Mouse (Mus musculus): ENCODE results near the gene Lin52. TPM values are rescaled to one million over a fixed set of nuclear protein-coding genes. Genes with fewer than 3 reads are reported as not detected.

Lin52 gene
- 21.8 and 23.9 TPM in 2 replicates for polyA plus RNA-seq (2012; rRNA removed)

GRCm38 (mm10) chr12:84450718-84451646 is at the start of gene Lin52, which contains the start of gene Aldh6a1:
Lin52 (plus strand) TSS chr12:84451422.
Aldh6a1 (minus strand) TSS chr12:84451004.

GRCm38 (mm10) chr12:84408819-84409507 is 42.3 kb upstream of the Lin52 start, which contains the start of the genes Entpd5 and Bbof1:
Entpd5 (minus strand) TSS chr12:84409029.
Bbof1 (plus strand) TSS chr12:84409071.

GRCm38 (mm10) chr12:84416834-84417604 is 34.2 kb upstream of the Lin52 start, which contains the start of gene Rnf113a2:
Rnf113a2 (plus strand) TSS chr12:84417196.

GRCm38 (mm10) chr12:84569336-84569970 is 118.2 kb downstream of the Lin52 start, which contains the start of gene Vsx2:
Vsx2 (plus strand) TSS chr12:84569762.

Other genes starting within 250 kb of the Lin52 start
- gene Elmsan1, start 232.5 kb upstream of the Lin52 start, polyA plus RNA-seq (2012; rRNA removed) = 5.2 and 5.3 TPM in 2 replicates
- gene Ptgr2, start 166.2 kb upstream of the Lin52 start, polyA plus RNA-seq (2012; rRNA removed) = 11.2 and 12.2 TPM in 2 replicates
- gene Zfp410, start 134.6 kb upstream of the Lin52 start, polyA plus RNA-seq (2012; rRNA removed) = 53.0 and 54.0 TPM in 2 replicates
- gene Coq6, start 89.8 kb upstream of the Lin52 start, polyA plus RNA-seq (2012; rRNA removed) = 45.1 and 45.4 TPM in 2 replicates
- gene Fam161b, start 89.6 kb upstream of the Lin52 start, polyA plus RNA-seq (2012; rRNA removed) = 18.1 and 19.9 TPM in 2 replicates
- gene Entpd5, start 42.4 kb upstream of the Lin52 start, polyA plus RNA-seq (2012; rRNA removed) = 9.4 and 12.0 TPM in 2 replicates
- 5.9 and 6.2 TPM in 2 replicates for gene Bbof1, start 42.4 kb upstream of the Lin52 start, polyA plus RNA-seq (2012; rRNA removed)
- 15.4 and 16.8 TPM in 2 replicates for gene Rnf113a2, start 34.2 kb upstream of the Lin52 start, polyA plus RNA-seq (2012; rRNA removed)
- 21.0 and 22.3 TPM in 2 replicates for gene Aldh6a1, start 418 bp upstream of the Lin52 start, polyA plus RNA-seq (2012; rRNA removed)
- gene Vsx2, start 118.3 kb downstream of the Lin52 start, polyA plus RNA-seq (2012; rRNA removed) = 0.67 and 0.75 TPM in 2 replicates
- 23.6 and 25.4 TPM in 2 replicates for gene Abcd4, start 166.0 kb downstream of the Lin52 start, polyA plus RNA-seq (2012; rRNA removed)
- 0.05 and 0.09 TPM in 2 replicates for gene Vrtn, start 189.6 kb downstream of the Lin52 start, polyA plus RNA-seq (2012; rRNA removed)
- 13.1 and 14.4 TPM in 2 replicates for gene Syndig1l, start 247.4 kb downstream of the Lin52 start, polyA plus RNA-seq (2012; rRNA removed)

All from central nervous system, embryonic 18 days (tissue).